Mouse (Mus musculus) heart, postnatal 14 days (tissue): ENCODE results near the gene Fam184a. TPM values are rescaled to one million over a fixed set of nuclear protein-coding genes. Genes with fewer than 3 reads are reported as not detected.
"Not testable (repeated sequence)": the region's sequence is repeated elsewhere in the genome, so short reads cannot be mapped to it uniquely, and the experiment has no call there.

Source experiments
- DNase-seq, 2 experiments: peaks; one replicate each; pipeline ENCODE4 v3.0.0; 2021 to 2022
- intact Hi-C: fragments of 180-260 bp; cut with DNase I; formaldehyde crosslinking; loops from one replicate; pipeline ENCODE4 v1.15.1; 2025
- total RNA-seq, 2 experiments: library from RNA; stranded (reverse); gene quantifications; 2 replicates each; pipeline ENCODE4 v1.2.3; 2021

The Fam184a gene
- total RNA-seq, 2 experiments from 2014 or later = 1.2 to 1.7 TPM

DNA sequence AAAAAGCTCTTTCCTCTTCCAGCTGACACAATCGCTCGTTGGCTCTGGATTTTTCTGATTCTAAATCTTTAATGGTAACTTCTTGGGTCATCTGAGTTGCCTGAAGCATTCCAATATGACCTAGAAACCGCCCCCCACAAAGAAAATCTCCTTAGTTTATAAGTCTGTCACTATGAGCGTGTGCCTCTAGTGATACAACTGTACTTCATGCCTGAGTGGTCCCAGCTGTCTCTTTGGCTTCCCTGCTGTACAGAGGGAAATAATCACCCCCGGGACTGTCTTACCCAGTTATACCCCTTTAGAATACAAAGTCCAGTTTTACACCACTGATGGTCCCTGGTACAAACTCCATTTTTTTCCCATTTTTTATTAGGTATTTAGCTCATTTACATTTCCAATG lies 56.2 kb downstream of the Fam184a start:
- intact Hi-C loops = no loop called here
- DNase-seq = no peak

DNA sequence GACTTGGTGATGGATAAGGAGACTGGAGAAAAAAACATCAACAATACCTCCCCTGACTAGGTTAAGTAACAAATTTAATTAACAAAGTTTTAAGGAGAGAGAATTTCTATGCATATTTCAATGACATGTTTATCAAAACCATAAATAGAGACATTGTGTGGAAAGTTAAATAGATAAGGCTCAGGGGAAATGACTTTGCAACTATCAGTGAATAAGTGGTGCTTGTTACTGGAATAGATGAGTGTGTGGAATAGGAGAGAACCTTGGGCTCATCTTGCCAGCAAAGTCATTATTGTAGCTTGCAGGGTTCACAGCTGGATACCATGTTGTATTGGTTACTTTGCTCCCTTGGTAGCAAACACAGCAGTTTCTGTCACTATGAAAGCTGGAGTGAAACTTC lies 59.7 kb downstream of the Fam184a start:
- DNase-seq = no peak
- intact Hi-C loops = no loop called here

DNA sequence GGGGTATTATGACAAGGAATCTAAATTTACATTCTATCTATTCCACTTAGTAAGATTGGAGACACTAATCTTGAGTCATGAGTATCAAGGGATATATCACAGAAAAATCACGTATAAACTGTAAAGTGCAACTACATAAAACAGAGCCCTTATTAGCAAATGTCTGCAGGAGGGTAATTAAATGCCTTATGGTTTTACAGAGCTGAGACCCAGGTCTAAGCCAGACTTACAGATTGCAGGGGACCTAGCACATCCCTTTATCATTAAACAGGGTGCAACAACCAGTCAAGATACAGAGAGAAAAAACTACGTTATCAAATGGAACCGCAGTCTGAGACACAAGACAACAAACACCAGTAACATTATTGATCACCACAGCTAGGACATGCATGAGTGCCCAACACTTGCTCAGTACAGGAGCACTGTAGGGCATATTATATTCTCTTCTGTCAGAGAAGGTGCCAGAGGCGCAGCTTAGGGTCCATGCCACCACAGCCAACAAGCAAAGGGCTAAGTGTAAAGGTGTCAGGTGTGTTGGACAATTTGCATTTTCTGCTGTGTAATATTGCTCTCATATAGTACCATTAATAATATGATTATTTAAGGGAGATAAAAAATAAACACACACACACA lies 61.9 kb downstream of the Fam184a start:
- intact Hi-C loops = no loop called here
- no peak for DNase-seq

GRCm38 (mm10) chr10:53688533-53688932 lies 62.4 kb downstream of the Fam184a start:
- intact Hi-C loops = no loop called here
- DNase-seq = no peak

DNA sequence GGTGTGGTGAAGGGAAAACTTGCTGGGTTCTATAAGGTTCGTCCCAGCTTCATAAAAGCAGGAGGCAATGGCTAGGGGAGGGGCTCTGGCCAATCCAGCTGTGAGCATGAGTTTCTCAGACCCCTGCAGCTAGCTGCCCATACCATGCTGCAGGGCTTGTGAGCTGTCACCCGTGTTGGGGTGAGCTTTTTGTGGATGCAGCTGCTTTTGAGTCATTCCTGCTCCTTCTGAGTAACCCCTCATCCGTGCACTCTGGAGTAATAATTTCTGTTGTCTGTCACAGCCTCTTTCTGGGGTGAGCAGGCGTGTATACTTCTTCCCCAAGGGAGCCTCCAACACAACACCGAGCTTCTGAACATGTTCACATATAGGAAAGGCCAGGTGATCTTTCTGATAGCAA lies 63.0 kb downstream of the Fam184a start:
- intact Hi-C loops = no loop called here
- DNase-seq = no peak

DNA sequence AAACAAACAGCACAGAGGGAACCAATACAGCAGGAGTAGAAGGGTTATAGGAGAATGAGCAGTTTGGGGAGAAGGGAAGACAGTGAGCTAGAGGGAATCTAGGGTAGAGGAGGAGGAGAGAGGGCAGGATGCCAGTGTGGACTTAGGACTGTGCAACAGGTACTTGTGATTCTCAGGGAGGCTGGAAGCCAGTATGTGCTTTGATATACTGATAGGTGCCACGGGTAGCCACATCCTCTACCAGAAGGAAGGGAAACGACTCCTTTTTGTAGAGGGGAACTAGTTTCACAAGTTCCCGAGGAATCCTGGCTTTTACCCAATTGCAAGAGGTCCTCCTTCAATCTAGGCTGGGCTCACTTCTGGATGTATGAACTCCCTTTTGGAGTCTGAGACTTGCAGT lies 65.1 kb downstream of the Fam184a start:
- no peak for DNase-seq
- intact Hi-C loops = no loop called here

DNA sequence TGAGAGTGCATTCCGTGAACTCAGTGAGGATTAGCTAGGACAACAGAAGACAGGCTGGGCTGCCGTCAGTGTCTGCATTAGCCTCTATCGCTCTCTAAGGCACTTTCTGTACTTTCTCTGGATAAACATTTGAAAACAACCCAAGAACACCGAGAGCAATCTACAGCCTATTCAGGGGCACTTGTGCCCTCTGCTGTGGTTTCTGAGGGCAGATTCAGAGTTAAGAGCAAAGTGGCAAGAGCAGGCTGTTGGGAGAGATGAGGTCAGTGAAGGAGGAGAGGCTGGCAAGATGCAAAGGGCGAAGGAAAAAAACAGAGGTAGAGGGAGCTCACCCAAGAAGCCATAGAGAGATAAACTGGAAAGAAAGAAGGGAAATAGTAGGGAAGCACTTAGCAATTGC lies 67.7 kb downstream of the Fam184a start:
- intact Hi-C loops = no loop called here
- DNase-seq = no peak

DNA sequence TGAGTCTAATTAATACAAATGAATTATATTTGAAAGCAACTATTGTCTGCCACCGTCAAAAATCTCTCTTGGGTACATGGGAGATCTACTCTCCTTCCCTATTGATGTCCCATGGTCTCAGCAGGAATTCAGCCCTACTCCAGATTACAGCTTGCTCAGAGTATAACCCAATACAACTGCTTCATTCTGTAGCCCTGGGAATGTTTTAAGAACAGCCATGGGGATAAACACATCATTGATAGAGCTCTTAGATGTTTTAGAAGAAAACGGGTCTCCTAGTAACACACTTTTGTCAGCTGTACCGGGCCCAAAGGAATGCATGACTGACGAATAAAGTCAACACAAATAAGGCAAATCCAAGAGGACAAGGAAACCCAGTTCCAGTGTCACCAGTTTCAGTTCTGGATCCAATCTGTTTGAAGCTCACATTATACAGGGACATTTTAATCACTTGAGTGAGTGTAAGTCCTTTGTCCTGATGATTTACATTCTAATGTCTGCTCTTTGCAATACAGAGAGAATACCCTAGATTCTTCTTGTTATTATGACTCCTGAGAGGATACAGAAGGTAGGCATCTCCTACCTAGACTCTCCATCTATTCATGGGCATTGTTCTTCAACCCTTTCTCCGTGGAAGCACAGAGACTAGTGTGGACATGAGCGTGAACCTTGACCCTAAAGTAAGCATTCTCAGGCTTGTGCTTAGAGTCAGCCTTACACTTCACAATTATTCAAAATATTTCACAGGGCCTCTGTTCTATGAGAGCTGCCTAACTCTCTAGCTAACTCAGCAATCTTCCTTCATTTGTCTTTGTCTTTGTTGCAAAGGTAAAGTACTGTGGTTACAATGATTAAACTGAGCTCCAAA lies 71.0 kb downstream of the Fam184a start:
- DNase-seq = no peak
- intact Hi-C loops = no loop called here

GRCm38 (mm10) chr10:53661788-53662187 lies 89.1 kb downstream of the Fam184a start:
- DNase-seq = peak in 1 of 2 experiments; percentile 6
- intact Hi-C loops = no loop called here

GRCm38 (mm10) chr10:53654239-53654638 lies 96.7 kb downstream of the Fam184a start:
- DNase-seq, intact Hi-C loops: not testable (repeated sequence)

GRCm38 (mm10) chr10:53650683-53651082 lies 100.2 kb downstream of the Fam184a start:
- intact Hi-C loops = no loop called here
- DNase-seq = no peak

DNA sequence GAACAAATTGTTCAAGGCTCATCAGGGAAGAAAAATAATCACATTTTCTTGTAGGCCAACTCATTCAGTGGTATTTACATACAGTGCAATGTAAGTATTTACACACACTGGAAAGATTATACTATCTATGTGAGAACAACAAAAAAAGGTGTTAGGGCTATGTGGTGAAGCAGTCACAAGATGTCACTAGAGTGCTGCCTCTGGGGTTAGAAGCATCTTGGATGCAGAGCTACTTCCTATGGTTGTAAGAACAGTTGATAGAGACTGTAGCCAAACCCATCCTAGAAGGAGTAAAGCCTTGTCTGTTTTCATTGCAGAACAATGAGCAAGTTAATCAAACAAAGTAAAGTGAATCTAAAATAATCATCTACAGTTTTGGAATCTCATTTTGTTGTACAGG lies 109.4 kb downstream of the Fam184a start:
- intact Hi-C loops = loop anchor here (2.0 kb wide), 1 partner anchor 153 kb away; no protein-coding TSS in a partner anchor

GRCm38 (mm10) chr10:53635246-53635971 lies 115.5 kb downstream of the Fam184a start:
- peak in 1 of 2 experiments; percentile 29 for DNase-seq
- intact Hi-C loops = no loop called here

More for the DNA sequence above, 109.4 kb downstream of the Fam184a start:
- peak; percentile 15 to 42 for DNase-seq

DNA sequence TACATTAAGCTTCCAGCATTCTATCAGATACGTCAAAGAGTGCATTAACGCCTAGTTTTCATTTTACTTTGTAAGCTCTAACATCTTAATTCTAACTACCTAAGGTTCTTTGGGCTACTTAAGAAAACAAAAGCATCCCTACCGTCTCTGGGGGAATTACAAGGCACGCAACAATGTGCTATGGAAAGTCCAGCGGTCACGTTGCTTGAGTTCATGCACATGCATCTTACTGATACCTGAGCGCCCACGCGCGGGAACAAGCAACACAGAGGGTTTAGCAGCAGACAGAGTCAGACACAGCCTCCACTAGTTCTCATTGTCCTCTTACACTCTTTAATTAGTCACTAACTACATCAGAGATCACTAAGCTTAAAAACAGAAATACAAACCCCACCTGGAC lies 116.8 kb downstream of the Fam184a start:
- intact Hi-C loops = no loop called here
- no peak for DNase-seq

DNA sequence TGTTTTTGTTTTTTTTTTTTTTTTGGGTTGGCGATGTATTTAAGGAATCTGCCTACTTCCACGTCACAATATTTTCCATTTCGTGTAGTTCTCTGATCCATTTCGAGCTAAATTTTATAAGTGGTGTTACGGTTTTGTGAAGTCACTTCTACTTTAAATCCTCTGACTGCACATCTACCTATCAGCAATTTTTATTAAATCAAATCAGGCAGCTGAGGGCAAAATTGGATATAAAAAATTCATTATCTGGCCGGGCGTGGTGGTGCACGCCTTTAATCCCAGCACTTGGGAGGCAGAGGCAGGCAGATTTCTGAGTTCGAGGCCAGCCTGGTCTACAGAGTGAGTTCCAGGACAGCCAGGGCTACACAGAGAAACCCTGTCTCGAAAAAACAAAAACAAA lies 120.6 kb downstream of the Fam184a start, which contains the start of gene Mcm9:
Mcm9 (minus strand) TSS at position 101 of the 400 bp plus-strand sequence.
- DNase-seq, intact Hi-C loops: not testable (repeated sequence)

GRCm38 (mm10) chr10:53629918-53630250 lies 121.0 kb downstream of the Fam184a start:
- peak; percentile 94 to 95 for DNase-seq
- intact Hi-C loops = loop anchor here (2.0 kb wide), 1 partner anchor 33 kb away; the partner anchor contains the start of gene Asf1a

DNA sequence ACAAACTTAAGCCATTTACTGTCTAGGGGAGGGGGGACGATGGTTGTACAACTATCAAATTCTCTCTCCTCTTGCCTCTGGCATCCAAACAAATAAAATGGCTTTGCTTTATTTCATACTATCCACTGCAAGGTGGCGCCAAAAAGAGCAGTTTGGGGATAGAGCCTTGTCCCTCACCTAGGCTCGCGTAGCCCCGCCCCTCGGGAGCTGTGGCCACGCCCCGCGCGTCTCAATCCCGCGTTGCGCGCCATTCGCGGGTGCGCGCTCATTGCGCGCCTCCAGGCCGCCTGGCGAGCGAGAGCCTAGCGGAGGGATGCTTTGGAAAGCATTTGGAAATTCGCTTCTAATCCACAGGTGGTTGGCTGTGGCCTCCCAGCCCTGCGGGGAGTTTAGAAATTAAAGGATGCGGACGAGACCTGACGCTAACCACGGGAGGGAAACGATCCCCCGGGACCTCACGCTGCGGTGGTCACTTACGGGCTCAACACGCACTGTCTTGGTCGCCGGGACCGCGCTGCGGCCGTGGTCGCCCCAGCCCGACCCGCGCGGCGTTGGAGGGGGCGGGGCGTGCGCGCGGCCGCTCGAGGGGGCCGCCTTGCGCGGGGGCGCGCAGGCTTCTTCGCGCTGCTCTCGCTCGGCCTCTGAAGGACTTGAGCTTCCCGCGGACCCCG lies 121.5 kb downstream of the Fam184a start:
- DNase-seq = peak; percentile 92 to 95

GRCm38 (mm10) chr10:53615850-53616616 lies 134.9 kb downstream of the Fam184a start:
- no peak for DNase-seq
- intact Hi-C loops = no loop called here

More for the DNA sequence above, 121.5 kb downstream of the Fam184a start:
- intact Hi-C loops = loop anchor here (2.0 kb wide), 1 partner anchor 33 kb away; the partner anchor contains the start of gene Asf1a

- intact Hi-C loops = no loop called here
- no peak for DNase-seq
Observed at GRCm38 (mm10) chr10:53613955-53614354, 137.0 kb downstream of the Fam184a start.

DNA sequence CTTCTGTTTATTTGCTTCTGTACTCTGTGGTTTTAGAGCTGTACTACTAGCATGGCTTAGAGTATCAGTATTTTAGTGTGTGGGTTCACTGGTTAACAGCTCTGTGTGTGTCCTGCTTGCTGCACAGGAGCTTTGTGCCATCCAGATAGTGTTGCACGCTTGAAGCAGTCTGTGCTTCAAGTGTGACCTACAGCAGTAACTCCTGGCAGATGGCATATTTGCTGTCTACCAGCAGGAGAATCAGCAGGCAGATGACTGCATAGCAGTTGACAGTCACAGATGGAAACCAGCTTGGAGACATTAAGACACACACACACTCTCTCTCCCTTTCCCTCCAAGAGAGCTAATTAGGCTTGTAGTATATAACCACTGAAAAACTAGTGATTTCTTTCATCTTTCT lies 138.8 kb downstream of the Fam184a start:
- intact Hi-C loops = no loop called here
- DNase-seq = no peak
